Mouse (Mus musculus): ENCODE measurements around the gene Plpp2.

DNA sequence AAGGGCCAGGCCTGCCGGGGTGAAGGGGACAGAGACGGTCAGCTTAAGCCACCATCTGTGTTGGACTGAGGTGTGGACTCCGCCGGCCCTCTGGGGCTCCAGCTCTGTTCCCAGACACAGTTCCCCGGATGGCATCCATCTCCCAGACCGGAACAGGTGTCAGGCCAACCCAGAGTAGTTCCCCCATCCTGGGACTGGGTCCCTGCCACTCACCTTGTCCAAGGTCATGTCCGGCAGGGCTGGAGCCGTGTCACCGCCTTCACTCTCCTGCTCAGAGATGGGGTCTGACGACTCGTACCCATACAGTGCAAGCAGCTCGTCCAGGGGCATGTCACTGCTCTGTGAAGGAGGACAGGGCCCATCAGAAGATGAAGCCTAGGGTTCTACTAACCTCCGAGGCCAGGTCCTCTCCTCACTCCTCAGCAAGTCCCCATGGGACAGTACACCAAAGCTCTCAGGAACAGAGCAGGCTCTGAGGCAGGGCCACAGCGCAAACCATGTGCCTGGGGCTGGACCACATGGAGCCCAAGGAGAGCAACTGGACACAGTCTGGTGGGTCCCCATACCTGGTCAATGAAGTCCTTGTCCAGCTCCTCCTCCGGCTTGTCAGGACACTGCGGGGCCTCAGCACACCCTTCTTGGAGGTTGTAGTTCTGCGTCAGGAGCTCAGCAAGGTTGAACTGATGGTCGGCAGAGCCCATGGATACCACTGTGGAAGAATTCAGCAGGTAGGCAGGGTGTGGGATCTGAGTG, 15.6 kb upstream of the Plpp2 start:
- no peak for TF ChIP-seq POLR2A (IDR thresholded peaks at IDR 0.05; ENCODE audit: insufficient read depth, low read depth, low read length)
- TF ChIP-seq CTCF (IDR thresholded peaks at IDR 0.05): no peak
- TF ChIP-seq EP300 (IDR thresholded peaks at IDR 0.05; ENCODE audit: insufficient read depth, low read depth, low read length): no peak
